Mouse (Mus musculus) B cell, adult 62 days (primary cell): ENCODE results near the gene Myoz2. TPM values are rescaled to one million over a fixed set of nuclear protein-coding genes. Genes with fewer than 3 reads are reported as not detected.

Experiments
- total RNA-seq: library from RNA; stranded (reverse); gene quantifications from 4 replicates; pipeline ENCODE4 v1.2.4, GENCODE M21; 2023

The Myoz2 gene
- not detected in 4 replicates for total RNA-seq

DNA sequence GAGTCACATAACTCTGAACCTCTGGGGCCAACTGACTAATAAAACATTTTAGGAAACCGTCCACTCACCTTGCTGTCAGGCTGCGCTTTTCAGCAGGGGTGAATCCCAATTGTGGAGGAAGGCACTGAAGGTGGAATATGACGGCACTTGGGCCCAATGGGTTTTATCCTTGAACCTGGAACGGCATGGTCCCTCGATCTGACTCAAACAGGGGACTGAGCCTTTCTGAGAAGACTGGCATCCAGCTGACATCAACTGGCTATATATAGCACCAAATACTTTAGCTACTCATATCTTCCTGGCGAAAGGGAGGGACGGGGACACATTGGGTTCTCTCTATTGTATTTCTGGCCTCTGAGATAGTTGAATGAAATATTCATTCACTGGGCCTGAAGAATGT lies at the start of gene Myoz2:
Gene Myoz2, minus strand, starts transcription at position 264 of the 400 bp plus-strand sequence.

DNA sequence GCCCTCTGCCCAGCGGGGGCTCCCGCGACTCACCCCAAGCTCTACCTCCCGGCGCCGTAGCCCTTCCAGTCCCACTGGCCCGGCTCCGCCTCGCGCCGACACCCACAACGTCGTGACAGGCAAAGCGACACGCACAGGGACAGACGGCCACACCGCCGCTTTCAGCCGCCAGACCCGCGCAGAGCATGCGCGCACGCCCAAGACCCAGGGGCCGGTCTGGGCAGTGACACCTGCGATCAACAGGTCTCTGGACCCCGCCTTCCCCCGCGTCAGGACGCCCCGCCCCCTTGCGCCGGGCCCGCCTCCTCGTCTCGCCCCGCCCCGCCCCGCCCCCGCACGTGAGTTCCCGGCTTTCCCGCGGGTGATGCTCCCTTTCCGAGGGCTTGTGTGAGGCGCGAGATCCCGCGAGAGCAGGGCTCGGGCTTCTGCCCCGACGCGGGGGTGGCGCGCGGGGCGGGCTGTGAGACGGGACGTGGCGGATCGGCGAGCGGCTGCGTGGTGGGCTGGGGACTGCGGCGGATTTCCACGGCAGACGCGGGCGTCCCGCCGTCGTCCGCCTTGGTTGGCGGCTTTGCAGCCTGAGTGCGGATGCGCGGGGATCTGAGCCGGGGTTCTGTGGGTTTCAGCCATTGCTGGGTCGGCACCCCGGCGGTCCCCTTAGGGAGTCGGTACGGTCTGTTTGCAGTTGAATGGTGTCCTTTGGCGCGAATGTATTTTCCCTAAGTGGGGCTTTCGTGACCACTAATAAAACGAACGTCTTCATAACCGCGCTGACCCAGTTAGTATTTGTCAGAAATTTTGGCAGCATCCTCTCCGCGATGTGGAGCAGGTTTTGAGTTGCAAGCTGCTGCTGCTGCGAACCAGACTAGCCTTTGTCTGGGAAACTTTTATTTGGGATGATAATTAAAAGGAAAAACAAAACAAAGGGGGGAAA lies 50.3 kb downstream of the Myoz2 start, which contains the start of gene Usp53:
Gene Usp53, minus strand, starts transcription at position 262 of the 934 bp plus-strand sequence.

Other genes with a start within 250 kb of the Myoz2 start
- gene Fabp2, start 139.9 kb downstream of the Myoz2 start, total RNA-seq = not detected in 4 replicates
- not detected in 4 replicates for gene Gm10959, start 115.7 kb downstream of the Myoz2 start, total RNA-seq
- 24.5 to 26.4 TPM (median 26.0 TPM) in 4 replicates for gene 1810037I17Rik, start 110.8 kb downstream of the Myoz2 start, total RNA-seq
- 19.7 to 33.5 TPM (median 20.3 TPM) in 4 replicates for gene Usp53, start 50.5 kb downstream of the Myoz2 start, total RNA-seq
- gene Synpo2, start 201.1 kb upstream of the Myoz2 start, total RNA-seq = 7.4 to 15.0 TPM (median 12.4 TPM) in 4 replicates
- 16.5 to 20.0 TPM (median 17.3 TPM) in 4 replicates for gene Sec24d, start 232.4 kb upstream of the Myoz2 start, total RNA-seq